Mouse (Mus musculus) gastrocnemius, postnatal 4 days (tissue): ENCODE measurements around the gene Aurkaip1. TPM values are rescaled to one million over a fixed set of nuclear protein-coding genes. Genes with fewer than 3 reads are reported as not detected.
"Not testable (repeated sequence)": the region's sequence is repeated elsewhere in the genome, so short reads cannot be mapped to it uniquely, and the experiment has no call there.

ENCODE experiments used
- DNase-seq, 2 experiments: peaks; one replicate each; pipeline ENCODE4 v3.0.0; 2021 to 2022; ENCODE audit warnings: low spot score in 2 of 2, mixed read lengths in 2 of 2
- long read RNA-seq, 2 experiments: library from polyadenylated mRNA; stranded (forward); transcript quantifications; one replicate each; pipeline ENCODE4 v2.0.0; 2021
- total RNA-seq, 2 experiments: library from RNA; stranded (reverse); gene quantifications; 2 replicates each; pipeline ENCODE4 v1.2.3; 2021

Aurkaip1 gene
- total RNA-seq, result 10 to 100 TPM; 80.6 to 80.9 TPM
- long read RNA-seq, experiment 1, transcript Aurkaip1-201 (4 exons, 1,159 nt), result major isoform, 64 of 85 reads
- long read RNA-seq, experiment 1, transcript Aurkaip1-203 (3 exons, 1,029 nt), result minor isoform, 5 of 85 reads
- long read RNA-seq, experiment 1, transcript Aurkaip1-202 (4 exons, 773 nt), result minor isoform, 6 of 85 reads
- long read RNA-seq, experiment 1, partial matches to known transcripts, result 0 of 85 reads
- long read RNA-seq, experiment 1, other reads (novel, unspliced or antisense), result 10 of 85 reads
- long read RNA-seq, experiment 2, transcript Aurkaip1-201 (4 exons, 1,159 nt), result major isoform, 53 of 72 reads
- long read RNA-seq, experiment 2, partial matches to known transcripts, result 2 of 72 reads
- long read RNA-seq, experiment 2, other reads (novel, unspliced or antisense), result 12 of 72 reads

GRCm38 (mm10) chr4:155831205-155831766, at the start of gene Aurkaip1:
TSS of gene Aurkaip1 (plus strand) at chr4:155831272.
- peak; percentile 95 to 96 for DNase-seq

- DNase-seq, result no peak
Observed at GRCm38 (mm10) chr4:155783486-155784080, 47.5 kb upstream of the Aurkaip1 start.

- DNase-seq, result peak; percentile 74 to 85
Observed at GRCm38 (mm10) chr4:155784081-155784701, 46.9 kb upstream of the Aurkaip1 start.

GRCm38 (mm10) chr4:155785246-155785645, 45.8 kb upstream of the Aurkaip1 start:
- no peak for DNase-seq

GRCm38 (mm10) chr4:155785819-155786218, 45.3 kb upstream of the Aurkaip1 start, which contains the start of gene Tmem88b:
TSS of gene Tmem88b (minus strand) at chr4:155785874.
- no peak for DNase-seq

GRCm38 (mm10) chr4:155788300-155788699, 42.8 kb upstream of the Aurkaip1 start:
- DNase-seq, result no peak

- not testable (repeated sequence) for DNase-seq
Observed at GRCm38 (mm10) chr4:155788833-155789232, 42.2 kb upstream of the Aurkaip1 start.

- DNase-seq, result no peak
Observed at GRCm38 (mm10) chr4:155790021-155790489, 41.0 kb upstream of the Aurkaip1 start, which contains the start of gene Ankrd65. TSS of gene Ankrd65 (plus strand) at chr4:155790439.

GRCm38 (mm10) chr4:155790650-155791161, 40.4 kb upstream of the Aurkaip1 start:
- no peak for DNase-seq

- DNase-seq, result no peak
Observed at GRCm38 (mm10) chr4:155791240-155791933, 39.7 kb upstream of the Aurkaip1 start.

GRCm38 (mm10) chr4:155793730-155794129, 37.3 kb upstream of the Aurkaip1 start:
- no peak for DNase-seq

- no peak for DNase-seq
Observed at GRCm38 (mm10) chr4:155802075-155802474, 29.0 kb upstream of the Aurkaip1 start.

- no peak for DNase-seq
Observed at GRCm38 (mm10) chr4:155802741-155803339, 28.2 kb upstream of the Aurkaip1 start, which contains the start of gene Mrpl20. TSS of gene Mrpl20 (plus strand) at chr4:155802878.

- peak; percentile 97 to 98 for DNase-seq
Observed at GRCm38 (mm10) chr4:155803340-155804041, 27.6 kb upstream of the Aurkaip1 start.

- DNase-seq, result no peak
Observed at GRCm38 (mm10) chr4:155807841-155808240, 23.2 kb upstream of the Aurkaip1 start.

GRCm38 (mm10) chr4:155811929-155812664, 19.0 kb upstream of the Aurkaip1 start, which contains the start of gene Ccnl2:
TSS of gene Ccnl2 (plus strand) at chr4:155812489.
- peak; percentile 86 to 94 for DNase-seq

GRCm38 (mm10) chr4:155812665-155813181, 18.3 kb upstream of the Aurkaip1 start:
- peak in 1 of 2 experiments; percentile 35 for DNase-seq

GRCm38 (mm10) chr4:155817533-155817932, 13.5 kb upstream of the Aurkaip1 start:
- no peak for DNase-seq
